Comparison of ENCODE assay signal across 8 mouse cellular contexts in genomic region chr12:4523208-4523607, GRCm38 (mm10). TPM values are rescaled to one million over a fixed set of nuclear protein-coding genes. Genes with fewer than 3 reads are reported as not detected.
A peak's percentile ranks its signal among the peaks of the same experiment; 100 is the strongest.
DNase-seq lines count a peak whose midpoint lies in the region; ATAC-seq and TF ChIP-seq lines count a peak whose summit lies in the region.

No protein-coding gene starts in this region.

- no peak for DNase-seq in lung, adult 2 months
- DNase-seq in kidney, postnatal 36 days, result peak; percentile 17 to 56
- DNase-seq in lung, postnatal 36 days, result peak; percentile 42
- DNase-seq in right cerebral cortex, postnatal 36 days (ENCODE audit: low spot score in 2 of 2), result peak; percentile 22 to 36

- H3K4me1 ChIP-seq in lung, embryonic 15.5 days, result peaks cover 25% of the 10 kb centered on the region
- H3K4me1 ChIP-seq in lung, adult 2 months (ENCODE audit: control insufficient read depth, insufficient read depth, low read length), result 0 out of 2 replicates have a peak, but pooled peaks cover 3% of the 10 kb centered on the region
- peaks cover 30% of the 10 kb centered on the region for H3K4me1 ChIP-seq in forebrain, embryonic 15.5 days
- H3K4me1 ChIP-seq in heart, embryonic 15.5 days (replicated peaks), result peaks cover 20% of the 10 kb centered on the region

- no peaks in the 10 kb centered on the region for H3K36me3 ChIP-seq in lung, embryonic 15.5 days
- H3K36me3 ChIP-seq in forebrain, embryonic 15.5 days, result no peaks in the 10 kb centered on the region
- H3K36me3 ChIP-seq in heart, embryonic 15.5 days, result no peaks in the 10 kb centered on the region

- no peaks in the 10 kb centered on the region for H3K9me3 ChIP-seq in lung, embryonic 15.5 days
- H3K9me3 ChIP-seq in forebrain, embryonic 15.5 days, result no peaks in the 10 kb centered on the region
- no peaks in the 10 kb centered on the region for H3K9me3 ChIP-seq in heart, embryonic 15.5 days (replicated peaks)

- H3K27ac ChIP-seq in lung, embryonic 15.5 days, result peak overlapping the region; percentile 76
- H3K27ac ChIP-seq in forebrain, embryonic 15.5 days (replicated peaks), result peak overlapping the region; percentile 81
- H3K27ac ChIP-seq in heart, embryonic 15.5 days, result peak overlapping the region; percentile 27; the same call in 1 of the 2 replicates

- peak overlapping the region; percentile 1; the same call in 1 of the 2 replicates for H3K4me3 ChIP-seq in lung, embryonic 15.5 days
- H3K4me3 ChIP-seq in lung, adult 2 months (replicated peaks; ENCODE audit: extremely low read depth, low read depth, low read length), result no peak overlapping the region
- H3K4me3 ChIP-seq in forebrain, embryonic 15.5 days, result no peak overlapping the region
- no peak overlapping the region for H3K4me3 ChIP-seq in heart, embryonic 15.5 days

- no peak overlapping the region for H3K9ac ChIP-seq in lung, embryonic 15.5 days
- H3K9ac ChIP-seq in forebrain, embryonic 15.5 days (replicated peaks), result no peak overlapping the region
- H3K9ac ChIP-seq in heart, embryonic 15.5 days, result no peak overlapping the region

- TF ChIP-seq POLR2A in lung, adult 2 months (IDR thresholded peaks at IDR 0.05; ENCODE audit: borderline replicate concordance, extremely low read depth, low read depth, low read length), result no peak

- ATAC-seq in lung, embryonic 15.5 days (ENCODE audit: borderline replicate concordance, extremely low read depth, low FRiP score, low TSS enrichment), result peak; percentile 84; the same call in 1 of the 2 replicates
- peak; percentile 89 for ATAC-seq in forebrain, embryonic 15.5 days (replicated peaks)
- peak; percentile 35; the same call in 1 of the 2 replicates for ATAC-seq in heart, embryonic 15.5 days (replicated peaks; ENCODE audit: insufficient number of reproducible peaks, insufficient read depth, low FRiP score, low read depth)
- ATAC-seq in CD4-positive, CD25-positive, alpha-beta regulatory T cell, adult 4 months, result no peak

- 6% methylated on average over 10 of the region's 10 CpGs for WGBS in lung, embryonic 15.5 days
- WGBS in lung, adult 2 months, result 21% methylated on average over 10 of the region's 10 CpGs
- WGBS in forebrain, embryonic 15.5 days, result 1% methylated on average over 10 of the region's 10 CpGs
- 5% methylated on average over 10 of the region's 10 CpGs for WGBS in heart, embryonic 15.5 days

- no peak for TF ChIP-seq CTCF in lung, adult 2 months (IDR thresholded peaks at IDR 0.05; ENCODE audit: insufficient read depth, low read length)

- no peaks in the 10 kb centered on the region for H3K27me3 ChIP-seq in lung, embryonic 15.5 days
- H3K27me3 ChIP-seq in forebrain, embryonic 15.5 days, result no peaks in the 10 kb centered on the region
- no peaks in the 10 kb centered on the region for H3K27me3 ChIP-seq in heart, embryonic 15.5 days

- H3K4me2 ChIP-seq in lung, embryonic 15.5 days, result peak overlapping the region; percentile 39
- H3K4me2 ChIP-seq in forebrain, embryonic 15.5 days (replicated peaks), result peak overlapping the region; percentile 27
- peak overlapping the region; percentile 49 for H3K4me2 ChIP-seq in heart, embryonic 15.5 days

RNA-seq across cellular contexts. Expression of gene Ncoa1, which starts 46.2 kb away (rescaled TPM):
- 7.7 and 9.1 TPM in 2 replicates for polyA plus RNA-seq in lung, embryonic 15.5 days (2015; fragmentation: Nextera tagmentation; extraction: Ambion mirVana)
- polyA plus RNA-seq in lung, adult 2 months (2012; rRNA removed), result 27.8 and 29.2 TPM in 2 replicates
- polyA plus RNA-seq in forebrain, embryonic 15.5 days (2015; fragmentation: Nextera tagmentation; extraction: Ambion mirVana), result 20.9 and 22.8 TPM in 2 replicates
- 7.8 and 8.0 TPM in 2 replicates for polyA plus RNA-seq in heart, embryonic 15.5 days (2015; fragmentation: Nextera tagmentation; extraction: Ambion mirVana)
- 10 to 100 TPM; 12.5 to 14.6 TPM for polyA plus RNA-seq in CD4-positive, CD25-positive, alpha-beta regulatory T cell, adult 4 months (2017; shearing (Covaris generic))

Comparison
In these comparisons a context has a peak if more than half of its experiments do, and no peak if none do; other contexts are left out.
1. H3K27ac ChIP-seq: peak in every context shown above with its lines; median percentile 81 in forebrain, embryonic 15.5 days; 76 in lung, embryonic 15.5 days; 27 in heart, embryonic 15.5 days.